Mouse (Mus musculus) small intestine, adult 2 months (tissue): ENCODE data around the gene Nipal4. TPM values are rescaled to one million over a fixed set of nuclear protein-coding genes. Genes with fewer than 3 reads are reported as not detected.
A peak's percentile ranks its signal among the peaks of the same experiment; 100 is the strongest.

Experiments used
- H3K27ac ChIP-seq: fragments of 200-500 bp; 2 replicates; pipeline ENCODE4 v1.5.1; 2012; ENCODE audit warnings: low read depth, low read length, control low read depth, inconsistent platforms; ENCODE audit not compliant: insufficient read depth
- H3K27me3 ChIP-seq: fragments of 200-500 bp; 2 replicates; pipeline ENCODE4 v1.6.1; 2012; ENCODE audit warnings: mild to moderate bottlenecking, moderate library complexity, low read length, inconsistent platforms; ENCODE audit not compliant: control insufficient read depth, insufficient read depth
- H3K36me3 ChIP-seq: fragments of 200-500 bp; 2 replicates; pipeline ENCODE4 v1.6.1; 2012; ENCODE audit warnings: mild to moderate bottlenecking, low read length, control low read depth, inconsistent platforms; ENCODE audit not compliant: control insufficient read depth, insufficient read depth
- H3K4me1 ChIP-seq: fragments of 200-500 bp; 2 replicates; pipeline ENCODE4 v1.6.1; 2012; ENCODE audit warnings: low read length, inconsistent platforms, mixed read lengths; ENCODE audit not compliant: control insufficient read depth, insufficient read depth, insufficient read length
- H3K4me3 ChIP-seq: fragments of 200-500 bp; 2 replicates; pipeline ENCODE4 v1.5.1; 2012; ENCODE audit warnings: low read depth, mild to moderate bottlenecking, control low read depth, inconsistent platforms, low read length, moderate library complexity
- CTCF ChIP-seq: fragments of 200-500 bp; IDR thresholded peaks from 2 replicates; pipeline ENCODE4 v1.5.1; 2012; ENCODE audit warnings: low read depth, mild to moderate bottlenecking, control low read depth, inconsistent platforms, low read length, moderate library complexity, mixed read lengths; ENCODE audit not compliant: insufficient replicate concordance, insufficient read length; ENCODE audit errors: extremely low read depth
- POLR2A ChIP-seq: fragments of 200-500 bp; IDR thresholded peaks from 2 replicates; pipeline ENCODE4 v1.6.1; 2012; ENCODE audit warnings: low read depth, mild to moderate bottlenecking, control low read depth, inconsistent platforms, low read length, moderate library complexity
- WGBS: fragments of 180-500 bp; shearing (Covaris S2); methylation state at CpG from one replicate; pipeline ENCODE4 v1.1.7; 2018; 5-methylcytosine and 5-hydroxymethylcytosine counted together
- polyA plus RNA-seq: library from polyadenylated mRNA; depleted of rRNA; stranded (reverse); fragments of >200 nt; gene quantifications from 2 replicates; pipeline ENCODE4 v1.2.3, GENCODE M21; 2012

Gene Nipal4
- polyA plus RNA-seq, 1 experiment: 0.49 TPM

DNA sequence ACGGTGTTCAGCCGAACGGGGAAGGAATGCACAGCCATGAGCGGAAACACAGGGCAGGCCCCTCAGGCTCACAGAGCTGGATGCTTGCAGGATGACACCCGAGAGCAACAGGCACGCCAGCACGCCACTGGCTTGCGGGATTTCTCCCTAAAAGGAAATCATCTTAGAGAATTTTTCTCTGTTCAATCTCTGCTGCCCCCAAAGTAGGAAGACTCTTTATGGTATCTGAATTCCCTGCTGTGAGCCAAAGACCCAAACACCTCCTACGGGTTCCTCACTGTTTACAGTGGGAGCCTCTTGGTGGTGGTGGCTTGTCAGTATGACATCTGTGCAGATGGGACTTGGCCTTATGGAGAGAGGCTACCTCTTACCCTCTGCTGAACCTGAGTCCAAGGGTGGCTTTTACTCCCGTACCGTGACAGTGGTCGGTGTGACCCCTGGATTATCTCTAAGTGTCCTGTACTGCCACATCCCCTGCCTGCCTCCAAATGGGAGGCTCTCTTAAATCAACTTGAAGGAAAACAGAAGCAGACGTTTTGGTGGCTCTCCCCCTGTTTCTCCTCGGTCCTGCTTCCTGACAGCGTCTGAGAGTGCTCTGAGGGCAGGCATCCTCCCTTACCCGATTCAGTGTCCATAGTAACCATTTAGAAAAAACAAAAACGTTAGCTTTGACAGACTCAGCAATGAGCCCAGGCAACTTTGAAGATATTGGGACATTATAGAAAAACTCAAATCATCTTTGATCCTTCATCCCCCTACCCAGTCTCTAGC lies 39.5 kb upstream of the Nipal4 start:
- Histone ChIP-seq H3K4me1 (no peaks in the 10 kb centered on the region), H3K36me3 (no peaks in the 10 kb centered on the region), H3K27ac (peak overlapping the region; percentile 56), H3K27me3 (no peaks in the 10 kb centered on the region), H3K4me3 (no peak overlapping the region)
- WGBS: 62% methylated on average over 17 of the region's 17 CpGs
- no peak for TF ChIP-seq CTCF
- no peak for TF ChIP-seq POLR2A

DNA sequence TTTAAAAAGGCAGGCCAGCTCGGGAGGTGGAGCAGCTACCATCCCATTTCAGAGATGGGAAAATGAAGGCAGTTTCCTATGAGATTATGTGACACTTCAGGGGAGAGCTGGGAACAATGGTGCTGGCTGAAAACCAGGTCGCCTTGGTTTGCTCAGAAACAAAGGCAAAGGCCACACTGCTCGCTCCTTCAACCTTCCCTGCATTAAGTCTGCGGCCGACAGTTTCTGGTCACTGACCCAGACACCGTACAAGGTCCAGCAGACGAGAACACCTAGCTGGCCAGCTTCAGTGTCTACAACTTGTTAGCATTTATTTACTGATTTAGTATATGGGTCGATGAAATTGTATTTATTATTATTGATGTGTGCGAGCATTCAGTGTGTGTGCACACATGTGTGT lies 38.5 kb upstream of the Nipal4 start:
- no peak overlapping the region for H3K4me3 ChIP-seq
- WGBS: 81% methylated on average over 9 of the region's 9 CpGs
- TF ChIP-seq POLR2A: no peak
- no peak for TF ChIP-seq CTCF
- no peaks in the 10 kb centered on the region for H3K4me1 ChIP-seq
- no peaks in the 10 kb centered on the region for H3K27me3 ChIP-seq
- H3K36me3 ChIP-seq: no peaks in the 10 kb centered on the region
- H3K27ac ChIP-seq: no peak overlapping the region

DNA sequence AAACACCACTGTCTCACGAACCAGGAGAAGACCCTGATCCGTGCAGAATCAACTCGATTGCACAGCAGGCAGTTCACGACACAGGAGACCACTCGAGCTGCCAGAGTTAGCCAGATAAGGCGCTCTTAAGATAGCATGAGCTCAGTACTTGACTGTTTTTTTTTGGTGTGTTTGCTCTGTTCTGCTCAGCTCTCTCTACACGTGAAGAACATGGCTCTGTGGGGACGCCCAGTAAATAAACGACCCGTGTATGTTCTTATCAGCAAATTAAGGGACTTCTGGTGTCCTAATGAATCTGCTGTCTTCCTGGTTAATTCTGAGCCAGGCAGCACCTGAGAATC lies 36.2 kb upstream of the Nipal4 start:
- TF ChIP-seq CTCF: no peak
- TF ChIP-seq POLR2A: no peak
- Histone ChIP-seq H3K4me1 (no peaks in the 10 kb centered on the region), H3K27ac (no peak overlapping the region), H3K27me3 (no peaks in the 10 kb centered on the region), H3K36me3 (no peaks in the 10 kb centered on the region), H3K4me3 (no peak overlapping the region)
- WGBS: 36% methylated on average over 10 of the region's 10 CpGs

DNA sequence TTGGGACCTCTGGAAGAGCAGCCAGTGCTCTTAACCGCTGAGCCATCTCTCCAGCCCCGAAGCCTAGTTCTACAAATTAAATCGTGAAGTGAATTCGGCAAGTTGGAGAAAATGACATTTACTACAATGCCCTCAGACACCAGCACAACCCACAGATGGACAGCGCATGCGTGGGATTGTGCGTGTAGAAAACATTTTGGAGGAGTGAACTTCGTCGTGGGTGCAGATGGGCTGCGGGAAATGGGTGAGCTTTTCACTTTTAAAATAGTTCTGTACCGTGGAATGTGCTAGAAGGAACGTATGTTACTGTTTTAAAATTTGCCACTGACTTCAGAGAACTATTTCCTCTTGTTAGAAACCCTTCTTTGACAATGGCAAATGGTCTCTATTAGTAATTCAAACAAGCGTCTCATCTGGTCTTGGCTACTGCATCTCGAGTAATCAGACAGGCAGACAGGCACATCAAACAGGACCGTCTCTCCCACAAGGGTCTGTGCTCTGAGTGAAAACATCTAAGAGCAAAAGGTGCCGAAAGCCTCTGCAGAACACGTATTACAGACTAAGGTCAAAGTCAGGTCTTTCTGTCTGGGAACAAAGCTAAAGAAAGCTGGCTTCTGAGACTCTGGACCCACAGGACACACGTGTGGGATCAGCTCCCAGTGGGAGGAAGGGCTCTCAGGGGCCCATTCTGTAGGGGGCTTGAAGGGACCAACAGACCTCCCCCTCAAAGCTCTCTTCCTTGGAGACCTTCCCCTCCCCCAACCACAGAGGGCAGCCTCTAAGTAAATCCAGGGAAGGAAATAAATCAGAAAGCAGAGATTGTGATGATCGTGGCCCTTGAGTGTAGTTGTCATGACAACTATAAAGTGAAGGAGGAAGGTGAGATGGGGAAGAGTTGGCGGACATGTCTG lies 35.6 kb upstream of the Nipal4 start:
- H3K4me1 ChIP-seq: no peaks in the 10 kb centered on the region
- H3K4me3 ChIP-seq: no peak overlapping the region
- no peak for TF ChIP-seq CTCF
- TF ChIP-seq POLR2A: no peak
- no peaks in the 10 kb centered on the region for H3K27me3 ChIP-seq
- WGBS: 64% methylated on average over 20 of the region's 20 CpGs
- no peaks in the 10 kb centered on the region for H3K36me3 ChIP-seq
- no peak overlapping the region for H3K27ac ChIP-seq

DNA sequence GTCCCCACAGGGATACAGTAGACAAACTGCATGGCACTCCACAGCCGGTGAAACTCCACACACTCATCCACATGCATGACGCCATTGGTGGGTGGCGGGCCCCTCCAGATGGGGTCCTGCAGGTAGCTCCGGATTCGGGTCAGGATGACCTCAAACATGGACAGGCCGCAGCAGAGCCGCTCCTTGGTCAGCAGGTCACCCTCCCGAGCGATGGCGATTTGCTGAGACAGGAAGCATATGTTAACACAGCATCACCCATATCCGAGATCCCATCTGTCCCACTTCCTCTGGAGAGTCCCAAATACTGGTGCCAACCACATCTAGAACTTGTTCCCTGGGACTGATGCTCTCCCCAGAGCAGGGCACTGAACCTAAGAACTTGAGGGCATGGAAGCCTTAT lies 34.4 kb upstream of the Nipal4 start:
- no peaks in the 10 kb centered on the region for H3K4me1 ChIP-seq
- no peak overlapping the region for H3K27ac ChIP-seq
- H3K4me3 ChIP-seq: no peak overlapping the region
- WGBS: 87% methylated on average over 11 of the region's 11 CpGs
- H3K27me3 ChIP-seq: no peaks in the 10 kb centered on the region
- TF ChIP-seq POLR2A: no peak
- TF ChIP-seq CTCF: no peak
- H3K36me3 ChIP-seq: no peaks in the 10 kb centered on the region

DNA sequence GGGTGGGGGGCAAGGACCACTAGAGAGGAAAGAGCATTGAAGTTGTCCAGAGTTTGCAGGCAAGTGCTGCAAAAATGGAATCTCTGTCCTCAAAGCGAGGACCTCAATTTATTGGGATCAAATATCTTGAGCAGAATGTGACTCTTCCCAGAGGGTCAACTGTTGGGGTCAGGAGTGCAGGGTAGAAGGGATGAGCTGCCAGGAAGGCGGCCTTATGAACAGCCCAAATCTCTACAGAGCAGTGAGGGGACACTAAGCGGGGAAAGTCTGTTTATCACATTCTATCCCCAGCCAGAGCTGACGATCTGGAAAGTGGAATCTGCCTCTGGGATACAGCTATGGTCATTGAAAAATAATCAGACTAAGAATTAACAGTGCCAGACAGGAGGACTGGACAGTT lies 27.9 kb upstream of the Nipal4 start:
- no peak overlapping the region for H3K27ac ChIP-seq
- H3K4me3 ChIP-seq: no peak overlapping the region
- no peaks in the 10 kb centered on the region for H3K27me3 ChIP-seq
- H3K36me3 ChIP-seq: no peaks in the 10 kb centered on the region
- H3K4me1 ChIP-seq: no peaks in the 10 kb centered on the region
- 78% methylated on average over 4 of the region's 4 CpGs for WGBS
- TF ChIP-seq CTCF (no peak), POLR2A (no peak)

DNA sequence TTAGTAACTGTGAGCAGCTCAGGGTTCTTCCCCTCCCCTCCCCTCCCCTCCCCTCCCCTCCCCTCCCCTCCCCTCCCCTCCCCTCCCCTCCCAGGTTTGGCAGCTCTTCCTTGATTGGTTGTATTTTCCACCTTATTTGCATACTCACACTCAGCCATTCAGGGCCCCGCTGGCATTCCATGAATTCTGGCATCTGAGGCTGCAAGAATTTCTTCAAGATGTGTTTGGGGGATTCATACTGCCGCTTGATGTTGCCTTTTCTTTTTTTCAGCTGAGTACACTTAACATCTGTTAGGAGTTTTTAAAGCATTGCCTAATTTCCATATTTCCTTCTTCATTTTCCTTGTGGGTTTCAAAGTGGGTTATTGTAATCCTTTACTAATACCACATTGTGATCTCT lies 22.0 kb upstream of the Nipal4 start:
- Histone ChIP-seq H3K4me1 (no peaks in the 10 kb centered on the region), H3K36me3 (no peaks in the 10 kb centered on the region), H3K27me3 (no peaks in the 10 kb centered on the region), H3K27ac (no peak overlapping the region), H3K4me3 (no peak overlapping the region)
- 72% methylated on average over 2 of the region's 2 CpGs for WGBS
- TF ChIP-seq CTCF: no peak
- TF ChIP-seq POLR2A: no peak
